Mouse (Mus musculus): ENCODE results near the gene Rnf25. TPM values are rescaled to one million over a fixed set of nuclear protein-coding genes. Genes with fewer than 3 reads are reported as not detected.

Rnf25 gene
- total RNA-seq, 4 experiments from 2014 or later = 17.5 to 21.4 (median 19.2) TPM

Small RNA genes within 50 kb of the gene (microRNA-seq; reads per million reads assigned to microRNA genes)
- not detected for gene Gm25035

Other genes with a start within 250 kb of the Rnf25 start
- under 1 TPM; 0.17 to 0.37 (median 0.25) TPM for gene Catip, start 239.3 kb downstream of the Rnf25 start, total RNA-seq (2022)
- gene Slc11a1, start 226.2 kb downstream of the Rnf25 start, total RNA-seq (2022) = 1 to 10 TPM; 3.9 to 6.6 (median 5.1) TPM
- 100 to 1,000 TPM; 115 to 130 (median 121) TPM for gene Ctdsp1, start 209.9 kb downstream of the Rnf25 start, total RNA-seq (2022)
- 1 to 10 TPM in 3 of 4 experiments, under 1 TPM in 1; 0.98 to 2.0 (median 1.7) TPM for gene Vil1, start 192.0 kb downstream of the Rnf25 start, total RNA-seq (2022)
- 10 to 100 TPM in 3 of 4 experiments, 1 to 10 TPM in 1; 9.4 to 12.8 (median 11.6) TPM for gene Cnot9, start 95.3 kb downstream of the Rnf25 start, total RNA-seq (2022)
- under 1 TPM in 2 of 4 experiments, not detected in 2; 0.12 to 0.16 TPM for gene Plcd4, start 58.5 kb downstream of the Rnf25 start, total RNA-seq (2022)
- 1 to 10 TPM; 6.6 to 9.1 (median 8.3) TPM for gene Usp37, start 57.1 kb downstream of the Rnf25 start, total RNA-seq (2022)
- 10 to 100 TPM; 10.4 to 12.0 (median 10.9) TPM for gene Zfp142, start 13.2 kb downstream of the Rnf25 start, total RNA-seq (2022)
- gene Bcs1l, start 13.1 kb downstream of the Rnf25 start, total RNA-seq (2022) = 10 to 100 TPM; 33.9 to 38.8 (median 35.4) TPM
- gene Stk36, start within 50 bp of the Rnf25 start, total RNA-seq (2022) = 1 to 10 TPM in 1 of 4 experiments, under 1 TPM in 3; 0.63 to 1.9 (median 0.81) TPM
- 10 to 100 TPM in 1 of 4 experiments, 1 to 10 TPM in 3; 8.1 to 10.5 (median 9.3) TPM for gene Ttll4, start 60.3 kb upstream of the Rnf25 start, total RNA-seq (2022)
- gene Cyp27a1, start 112.2 kb upstream of the Rnf25 start, total RNA-seq (2022) = 10 to 100 TPM; 11.3 to 20.8 (median 16.6) TPM
- gene Prkag3, start 147.8 kb upstream of the Rnf25 start, total RNA-seq (2022) = 1 to 10 TPM; 1.6 to 4.1 (median 2.2) TPM
- gene Wnt6, start 170.5 kb upstream of the Rnf25 start, total RNA-seq (2022) = under 1 TPM; 0.16 to 0.69 (median 0.26) TPM
- gene Wnt10a, start 190.1 kb upstream of the Rnf25 start, total RNA-seq (2022) = not detected

All from heart, adult 8-10 months (tissue).